Mouse (Mus musculus) CH12.LX (cell line): ENCODE measurements at regions not wholly inside any gene's neighbourhood (a gene's known extent, or its start where the extent isn't known, plus 50 kb on each side); places are given as distances from the start of the nearest gene placed in this dataset.

Experiments used
- DNase-seq: peaks from one replicate; pipeline ENCODE4 v3.0.0-alpha.2; 2013; ENCODE audit errors: extremely low read depth
- H3K27ac ChIP-seq: 2 replicates; pipeline ENCODE4 v1.5.1; 2012; ENCODE audit warnings: low read depth, mild to moderate bottlenecking, control low read depth, moderate library complexity; ENCODE audit not compliant: insufficient read depth
- H3K27me3 ChIP-seq: replicated peaks from 2 replicates; pipeline ENCODE3; 2012; ENCODE audit warnings: inconsistent platforms
- H3K36me3 ChIP-seq, 2 experiments: replicated peaks in 1 of 2; 2 replicates each; pipeline versions ENCODE3 to v1.6.1; 2012; ENCODE audit warnings: inconsistent platforms in 1 of 2, low read length in 1 of 2, mild to moderate bottlenecking in 1 of 2, mixed read lengths in 1 of 2, moderate library complexity in 1 of 2; ENCODE audit not compliant: control insufficient read depth in 1 of 2, insufficient read depth in 1 of 2
- H3K4me1 ChIP-seq, 2 experiments: 2 replicates each; pipeline ENCODE4 v1.6.1; 2012; ENCODE audit warnings: inconsistent platforms in 1 of 2, moderate library complexity in 1 of 2; ENCODE audit not compliant: insufficient read depth in 2 of 2, control insufficient read depth in 1 of 2
- H3K4me2 ChIP-seq: 2 replicates; pipeline ENCODE4 v1.6.1; 2012; ENCODE audit warnings: low read depth, mild to moderate bottlenecking, control low read depth; ENCODE audit not compliant: poor library complexity, insufficient read depth, severe bottlenecking
- H3K4me3 ChIP-seq, 3 experiments: fragments of 150-350 bp in 1 of 3; sonication (generic) in 1 of 3; replicated peaks in 1 of 3; 2 replicates each; pipeline versions ENCODE3 to v1.5.1; 2011 to 2012; ENCODE audit warnings: low read depth in 2 of 3, low read length in 2 of 3, mild to moderate bottlenecking in 2 of 3, moderate library complexity in 2 of 3, control low read depth in 1 of 3, improper control_type of control experiment in 1 of 3, inconsistent platforms in 1 of 3, mixed read lengths in 1 of 3; ENCODE audit not compliant: poor library complexity in 1 of 3
- H3K79me2 ChIP-seq: replicated peaks from 2 replicates; pipeline ENCODE4 v1.6.1; 2012; ENCODE audit warnings: mild to moderate bottlenecking, moderate library complexity; ENCODE audit not compliant: control insufficient read depth, poor library complexity, insufficient read depth, severe bottlenecking; ENCODE audit errors: extremely low read depth
- H3K9ac ChIP-seq: 2 replicates; pipeline ENCODE4 v1.6.1; 2012; ENCODE audit warnings: low read depth, mild to moderate bottlenecking, control low read depth, moderate library complexity; ENCODE audit not compliant: insufficient read depth
- H3K9me3 ChIP-seq: replicated peaks from 2 replicates; pipeline ENCODE3; 2012; ENCODE audit warnings: low read length, inconsistent platforms, mixed read lengths
- CHD2 ChIP-seq: IDR thresholded peaks from 2 replicates; pipeline ENCODE4 v1.6.1; 2011; ENCODE audit warnings: low read length, improper control_type of control experiment
- CTCF ChIP-seq, 2 experiments: IDR thresholded peaks in 1 of 2; conservative IDR thresholded peaks in 1 of 2; 2 replicates each; pipeline ENCODE4 v1.5.1; 2011 to 2012; ENCODE audit warnings: low read depth in 2 of 2, low read length in 2 of 2, improper control_type of control experiment in 1 of 2, inconsistent platforms in 1 of 2, mild to moderate bottlenecking in 1 of 2, moderate library complexity in 1 of 2
- E2F4 ChIP-seq: IDR thresholded peaks from 2 replicates; pipeline ENCODE4 v1.6.1; 2011; ENCODE audit warnings: low read depth, low read length, improper control_type of control experiment; ENCODE audit not compliant: insufficient replicate concordance
- ELF1 ChIP-seq: IDR thresholded peaks from 2 replicates; pipeline ENCODE4 v1.6.1; 2014; ENCODE audit warnings: low read depth, mild to moderate bottlenecking, inconsistent platforms, low read length, improper control_type of control experiment
- GABPA ChIP-seq: IDR thresholded peaks from 2 replicates; pipeline ENCODE4 v1.6.1; 2012; ENCODE audit warnings: low read depth, low read length, improper control_type of control experiment, inconsistent platforms; ENCODE audit not compliant: insufficient replicate concordance
- HCFC1 ChIP-seq: IDR thresholded peaks from 2 replicates; pipeline ENCODE4 v1.6.1; 2012; ENCODE audit warnings: low read depth, mild to moderate bottlenecking, inconsistent platforms, low read length, improper control_type of control experiment
- IRF4 ChIP-seq: IDR thresholded peaks from 2 replicates; pipeline ENCODE4 v1.6.1; 2014; ENCODE audit warnings: low read depth, mild to moderate bottlenecking, inconsistent platforms, low read length, improper control_type of control experiment
- MAFK ChIP-seq: IDR thresholded peaks from 2 replicates; pipeline ENCODE4 v1.6.1; 2011; ENCODE audit warnings: low read length, improper control_type of control experiment; ENCODE audit not compliant: insufficient replicate concordance
- MEF2A ChIP-seq: IDR thresholded peaks from 2 replicates; pipeline ENCODE4 v1.6.1; 2014; ENCODE audit warnings: low read depth, mild to moderate bottlenecking, inconsistent platforms, low read length, improper control_type of control experiment, borderline replicate concordance
- PAX5 ChIP-seq: IDR thresholded peaks from 2 replicates; pipeline ENCODE4 v1.6.1; 2012; ENCODE audit warnings: low read length, inconsistent platforms, mixed read lengths
- POLR2A ChIP-seq: IDR thresholded peaks from 2 replicates; pipeline ENCODE4 v1.6.1; 2011; ENCODE audit warnings: low read depth, mild to moderate bottlenecking, improper control_type of control experiment, low read length
- RCOR1 ChIP-seq: conservative IDR thresholded peaks from 2 replicates; pipeline ENCODE4 v1.6.1; 2012; ENCODE audit warnings: low read depth, mild to moderate bottlenecking, inconsistent platforms, low read length, improper control_type of control experiment
- SMC3 ChIP-seq: IDR thresholded peaks from 2 replicates; pipeline ENCODE4 v1.6.1; 2011; ENCODE audit warnings: low read depth, low read length, improper control_type of control experiment
- TBP ChIP-seq: conservative IDR thresholded peaks from 2 replicates; pipeline ENCODE4 v1.6.1; 2011; ENCODE audit warnings: low read depth, low read length, improper control_type of control experiment
- USF1 ChIP-seq: IDR thresholded peaks from 2 replicates; pipeline ENCODE4 v1.6.1; 2014; ENCODE audit warnings: low read depth, mild to moderate bottlenecking, inconsistent platforms, low read length, improper control_type of control experiment
- USF2 ChIP-seq: conservative IDR thresholded peaks from 2 replicates; pipeline ENCODE4 v1.6.1; 2011; ENCODE audit warnings: low read depth, low read length, improper control_type of control experiment
- ZC3H11A ChIP-seq: IDR thresholded peaks from 2 replicates; pipeline ENCODE4 v1.6.1; 2012; ENCODE audit warnings: low read depth, mild to moderate bottlenecking, inconsistent platforms, low read length, improper control_type of control experiment
- ZMIZ1 ChIP-seq: IDR thresholded peaks from 2 replicates; pipeline ENCODE4 v1.6.1; 2012; ENCODE audit warnings: low read depth, mild to moderate bottlenecking, inconsistent platforms, low read length, improper control_type of control experiment
- dilution Hi-C: fragments of 300-500 bp; cut with MboI; formaldehyde crosslinking; loops from 2 replicates; pipeline ENCODE4 v1.14.3; 2020; ENCODE audit warnings: low sequenced_read_pairs; ENCODE audit not compliant: extremely low pct_unique_long_range_greater_than_20kb, extremely low pct_ligation_motif_present
- in situ Hi-C: fragments of 300-500 bp; cut with MboI; formaldehyde crosslinking; loops from 3 replicates; pipeline ENCODE4 v1.14.3; 2019; ENCODE audit warnings: low sequenced_read_pairs, low pct_ligation_motif_present, low pct_unique_long_range_greater_than_20kb, mixed read lengths

- Histone ChIP-seq H3K4me1 (no peaks in the 10 kb centered on the region), H3K4me2 (no peak overlapping the region), H3K9me3 (no peaks in the 10 kb centered on the region), H3K79me2 (no peaks in the 10 kb centered on the region), H3K27ac (no peak overlapping the region), H3K27me3 (no peaks in the 10 kb centered on the region), H3K36me3 (no peaks in the 10 kb centered on the region), H3K4me3 (no peak overlapping the region), H3K9ac (no peak overlapping the region)
- dilution Hi-C loops (no loop called here), in situ Hi-C loops (no loop called here)
- DNase-seq, result no peak
- TF ChIP-seq SMC3 (no peak), ELF1 (no peak), CTCF (conservative IDR thresholded peaks at IDR 0.05 in 1 of 2, IDR thresholded peaks at IDR 0.05 in 1 of 2; ENCODE audit: low read depth in 2 of 2, low read length in 2 of 2) (no peak), USF2 (no peak), ZMIZ1 (no peak), USF1 (no peak), PAX5 (no peak)
Measured at GRCm38 (mm10) chr19:17907579-17907978, 70.1 kb upstream of the Pcsk5 start.

- dilution Hi-C loops, result no loop called here
- H3K4me3 ChIP-seq, result no peak overlapping the region
- no peak for DNase-seq
- H3K27me3 ChIP-seq, result no peaks in the 10 kb centered on the region
- H3K79me2 ChIP-seq, result no peaks in the 10 kb centered on the region
- in situ Hi-C loops, result no loop called here
- H3K4me2 ChIP-seq, result no peak overlapping the region
- H3K36me3 ChIP-seq, result no peaks in the 10 kb centered on the region
- no peaks in the 10 kb centered on the region for H3K4me1 ChIP-seq
- H3K9ac ChIP-seq, result no peak overlapping the region
- no peak for TF ChIP-seq SMC3
- no peak for TF ChIP-seq ZC3H11A
- no peak for TF ChIP-seq USF2
- no peak for TF ChIP-seq E2F4
- no peak for TF ChIP-seq PAX5
- TF ChIP-seq ELF1, result no peak
- TF ChIP-seq IRF4, result no peak
- no peak for TF ChIP-seq TBP
- no peak for TF ChIP-seq RCOR1
- no peak for TF ChIP-seq GABPA
- TF ChIP-seq CHD2, result no peak
- TF ChIP-seq MAFK, result no peak
- TF ChIP-seq MEF2A, result no peak
- no peak for TF ChIP-seq CTCF (conservative IDR thresholded peaks at IDR 0.05 in 1 of 2, IDR thresholded peaks at IDR 0.05 in 1 of 2; ENCODE audit: low read depth in 2 of 2, low read length in 2 of 2)
- TF ChIP-seq HCFC1, result no peak
- TF ChIP-seq POLR2A, result no peak
- no peak for TF ChIP-seq ZMIZ1
- H3K9me3 ChIP-seq, result no peaks in the 10 kb centered on the region
- no peak overlapping the region for H3K27ac ChIP-seq
Measured at GRCm38 (mm10) chr19:17904120-17904519, 66.7 kb upstream of the Pcsk5 start.
